Mouse (Mus musculus) thymus, adult 2 months (tissue): ENCODE data around the gene Kctd8.

ENCODE experiments used
- CTCF ChIP-seq: fragments of 200-500 bp; IDR thresholded peaks from 2 replicates; pipeline ENCODE4 v1.5.1; 2012; ENCODE audit warnings: mild to moderate bottlenecking, control low read depth, low read length, moderate library complexity, borderline replicate concordance; ENCODE audit not compliant: control insufficient read depth, poor library complexity, insufficient read depth; ENCODE audit errors: extremely low read depth
- POLR2A ChIP-seq: fragments of 200-500 bp; IDR thresholded peaks from 2 replicates; pipeline ENCODE4 v1.6.1; 2012; ENCODE audit warnings: mild to moderate bottlenecking, low read length, control low read depth, moderate library complexity; ENCODE audit not compliant: control insufficient read depth, poor library complexity, insufficient read depth; ENCODE audit errors: extremely low read depth

DNA sequence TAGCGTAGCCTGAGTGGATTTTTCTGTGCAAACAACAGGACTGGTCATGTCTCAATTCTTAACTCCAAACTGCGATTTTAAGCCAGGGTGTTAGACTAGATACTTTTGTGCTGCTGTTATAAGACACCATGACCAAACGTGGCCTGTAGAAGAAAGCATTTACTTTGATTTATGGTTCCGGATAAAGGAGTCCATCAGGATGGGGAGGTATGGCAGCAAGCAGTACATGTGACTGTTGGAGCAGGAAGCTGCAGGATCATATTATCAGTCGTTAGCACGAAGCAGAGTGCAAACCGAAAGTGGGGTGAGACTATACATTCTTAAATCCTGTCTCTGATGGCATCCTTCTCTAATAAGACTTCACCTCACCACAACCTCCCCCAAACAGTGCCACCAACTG, 28.9 kb downstream of the Kctd8 start:
- TF ChIP-seq POLR2A, result no peak
- no peak for TF ChIP-seq CTCF
